Comparison of ENCODE assay signal across 28 mouse cellular contexts in genomic region chrX:22961338-22961737, GRCm38 (mm10).
DNase-seq lines count a peak whose midpoint lies in the region; ATAC-seq lines count a peak whose summit lies in the region.
"Had no signal": no experiment of that assay in that cellular context is flagged by ENCODE, and none has a peak within 500 bp of the region (broad histone marks: within the 10 kb centered on the region; RNA-seq: fewer than 3 reads in every experiment).

No protein-coding gene starts in this region.

- H3K9ac ChIP-seq in hindbrain, embryonic 11.5 days (ENCODE audit: low read depth, low read length), result no peak overlapping the region
- no peak overlapping the region for H3K9ac ChIP-seq in hindbrain, embryonic 16.5 days (ENCODE audit: low read depth, low read length)
- H3K9ac ChIP-seq in forebrain, embryonic 14.5 days (ENCODE audit: low read length), result no peak overlapping the region
- H3K9ac ChIP-seq in midbrain, embryonic 12.5 days (replicated peaks), result no peak overlapping the region
- H3K9ac ChIP-seq: heart, embryonic 15.5 days; intestine, embryonic 15.5 days; liver, embryonic 13.5 days; neural tube, embryonic 12.5 days had no signal

- no peaks in the 10 kb centered on the region for H3K36me3 ChIP-seq in hindbrain, embryonic 11.5 days (ENCODE audit: control insufficient read depth, insufficient read depth, low read length)
- H3K36me3 ChIP-seq in hindbrain, embryonic 16.5 days (ENCODE audit: control insufficient read depth, insufficient read depth, low read length), result no peaks in the 10 kb centered on the region
- no peaks in the 10 kb centered on the region for H3K36me3 ChIP-seq in forebrain, embryonic 14.5 days (ENCODE audit: control insufficient read depth, insufficient read depth, low read length)
- no peaks in the 10 kb centered on the region for H3K36me3 ChIP-seq in midbrain, embryonic 12.5 days
- H3K36me3 ChIP-seq: embryonic facial prominence, embryonic 10.5 days; G1E; heart, embryonic 15.5 days; intestine, embryonic 15.5 days; liver, embryonic 13.5 days; neural tube, embryonic 12.5 days had no signal

- H3K4me1 ChIP-seq in hindbrain, embryonic 11.5 days (replicated peaks; ENCODE audit: control insufficient read depth, insufficient read depth, low read length), result no peaks in the 10 kb centered on the region
- no peaks in the 10 kb centered on the region for H3K4me1 ChIP-seq in hindbrain, embryonic 16.5 days (ENCODE audit: control insufficient read depth, insufficient read depth, low read depth, low read length)
- H3K4me1 ChIP-seq in forebrain, embryonic 14.5 days (ENCODE audit: control insufficient read depth, insufficient read depth, low read length), result no peaks in the 10 kb centered on the region
- no peaks in the 10 kb centered on the region for H3K4me1 ChIP-seq in midbrain, embryonic 12.5 days
- H3K4me1 ChIP-seq: embryonic facial prominence, embryonic 10.5 days; heart, embryonic 15.5 days; intestine, embryonic 15.5 days; liver, embryonic 13.5 days; neural tube, embryonic 12.5 days had no signal

- no peak overlapping the region for H3K4me2 ChIP-seq in hindbrain, embryonic 11.5 days (replicated peaks; ENCODE audit: low read depth, low read length)
- no peak overlapping the region for H3K4me2 ChIP-seq in hindbrain, embryonic 16.5 days (ENCODE audit: low read length)
- no peak overlapping the region for H3K4me2 ChIP-seq in forebrain, embryonic 14.5 days (ENCODE audit: low read length)
- no peak overlapping the region for H3K4me2 ChIP-seq in midbrain, embryonic 12.5 days (replicated peaks)
- H3K4me2 ChIP-seq: heart, embryonic 15.5 days; intestine, embryonic 15.5 days; liver, embryonic 13.5 days; neural tube, embryonic 12.5 days had no signal

- no peak overlapping the region for H3K27ac ChIP-seq in hindbrain, embryonic 11.5 days (ENCODE audit: low read depth, low read length)
- no peak overlapping the region for H3K27ac ChIP-seq in hindbrain, embryonic 16.5 days (ENCODE audit: low read depth, low read length)
- H3K27ac ChIP-seq in forebrain, embryonic 14.5 days (ENCODE audit: low read depth, low read length), result no peak overlapping the region
- no peak overlapping the region for H3K27ac ChIP-seq in midbrain, embryonic 12.5 days (replicated peaks)
- H3K27ac ChIP-seq: embryonic facial prominence, embryonic 10.5 days; heart, adult 2 months; heart, embryonic 15.5 days; intestine, embryonic 15.5 days; left cerebral cortex, adult 2 months; liver, embryonic 13.5 days; neural tube, embryonic 12.5 days had no signal

- ATAC-seq in hindbrain, embryonic 11.5 days (ENCODE audit: low FRiP score), result peak; percentile 54; the same call in 1 of the 2 replicates
- ATAC-seq in hindbrain, embryonic 16.5 days, result no peak
- ATAC-seq in forebrain, embryonic 14.5 days, result peak; percentile 58; the same call in 1 of the 2 replicates
- ATAC-seq in midbrain, embryonic 12.5 days (ENCODE audit: low FRiP score, low read depth), result peak; percentile 92
- ATAC-seq: activated CD4-positive, CD25-positive, alpha-beta regulatory T cell, adult 4 months; intestine, embryonic 15.5 days had no signal

- no peaks in the 10 kb centered on the region for H3K9me3 ChIP-seq in hindbrain, embryonic 11.5 days (ENCODE audit: control insufficient read depth, low read length)
- H3K9me3 ChIP-seq in hindbrain, embryonic 16.5 days (ENCODE audit: control insufficient read depth, low read length), result no peaks in the 10 kb centered on the region
- no peaks in the 10 kb centered on the region for H3K9me3 ChIP-seq in forebrain, embryonic 14.5 days (replicated peaks; ENCODE audit: control insufficient read depth, low read length)
- H3K9me3 ChIP-seq in midbrain, embryonic 12.5 days, result no peaks in the 10 kb centered on the region
- H3K9me3 ChIP-seq: embryonic facial prominence, embryonic 10.5 days; G1E; heart, embryonic 15.5 days; intestine, embryonic 15.5 days; liver, embryonic 13.5 days; neural tube, embryonic 12.5 days had no signal

- H3K4me3 ChIP-seq in hindbrain, embryonic 11.5 days (ENCODE audit: low read depth, low read length), result no peak overlapping the region
- H3K4me3 ChIP-seq in hindbrain, embryonic 16.5 days (ENCODE audit: low read length), result no peak overlapping the region
- H3K4me3 ChIP-seq in forebrain, embryonic 14.5 days (ENCODE audit: low read depth, low read length), result no peak overlapping the region
- H3K4me3 ChIP-seq in midbrain, embryonic 12.5 days, result no peak overlapping the region
- H3K4me3 ChIP-seq: embryonic facial prominence, embryonic 10.5 days; heart, adult 2 months; heart, embryonic 15.5 days; intestine, embryonic 15.5 days; left cerebral cortex, adult 2 months; liver, embryonic 13.5 days; neural tube, embryonic 12.5 days had no signal

- no peaks in the 10 kb centered on the region for H3K27me3 ChIP-seq in hindbrain, embryonic 11.5 days (ENCODE audit: control insufficient read depth, insufficient read depth, low read length)
- no peaks in the 10 kb centered on the region for H3K27me3 ChIP-seq in hindbrain, embryonic 16.5 days (replicated peaks; ENCODE audit: control insufficient read depth, insufficient read depth, low read length)
- H3K27me3 ChIP-seq in forebrain, embryonic 14.5 days (replicated peaks; ENCODE audit: control insufficient read depth, insufficient read depth, low read length), result no peaks in the 10 kb centered on the region
- H3K27me3 ChIP-seq in midbrain, embryonic 12.5 days, result no peaks in the 10 kb centered on the region
- H3K27me3 ChIP-seq: CH12.LX; heart, embryonic 15.5 days; intestine, embryonic 15.5 days; liver, embryonic 13.5 days; neural tube, embryonic 12.5 days had no signal

- DNase-seq in hindbrain, embryonic 11.5 days (ENCODE audit: low spot score), result peak; percentile 1
- peak; percentile 39 for DNase-seq in forebrain, embryonic 14.5 days (ENCODE audit: low spot score)
- DNase-seq in retina, embryonic 14.5 days (ENCODE audit: low spot score), result peak; percentile 20
- DNase-seq in ovary, adult 18-20 months (ENCODE audit: low spot score), result no peak
- DNase-seq in heart, adult 9 months (ENCODE audit: low spot score in 2 of 2), result no peak
- DNase-seq: adrenal gland, postnatal 10 days; B cell, adult 2 months; cerebellum, adult 9-10 months; gastrocnemius, postnatal 25 days; heart, adult 2 months; kidney, adult 8-10 months; kidney, postnatal 10 days; liver, embryonic 13.5 days; lung, adult 2 months; lung, postnatal 14 days; right cerebral cortex, adult 18-20 months; thymus, adult 2 months; thymus, postnatal 4 days had no signal

Comparison
In these comparisons a context has a peak if more than half of its experiments do, and no peak if none do; other contexts are left out.
1. DNase-seq: peak in hindbrain, embryonic 11.5 days (single experiment), forebrain, embryonic 14.5 days (single experiment) and retina, embryonic 14.5 days (single experiment); none in ovary, adult 18-20 months (single experiment) and heart, adult 9 months (0 of 2).